Mouse (Mus musculus) thymus, postnatal 25 days (tissue): ENCODE data around the gene Junb.
A peak's percentile ranks its signal among the peaks of the same experiment; 100 is the strongest.

Source experiments
- DNase-seq: peaks from one replicate; pipeline ENCODE4 v3.0.0; 2022

Gene Junb

DNA sequence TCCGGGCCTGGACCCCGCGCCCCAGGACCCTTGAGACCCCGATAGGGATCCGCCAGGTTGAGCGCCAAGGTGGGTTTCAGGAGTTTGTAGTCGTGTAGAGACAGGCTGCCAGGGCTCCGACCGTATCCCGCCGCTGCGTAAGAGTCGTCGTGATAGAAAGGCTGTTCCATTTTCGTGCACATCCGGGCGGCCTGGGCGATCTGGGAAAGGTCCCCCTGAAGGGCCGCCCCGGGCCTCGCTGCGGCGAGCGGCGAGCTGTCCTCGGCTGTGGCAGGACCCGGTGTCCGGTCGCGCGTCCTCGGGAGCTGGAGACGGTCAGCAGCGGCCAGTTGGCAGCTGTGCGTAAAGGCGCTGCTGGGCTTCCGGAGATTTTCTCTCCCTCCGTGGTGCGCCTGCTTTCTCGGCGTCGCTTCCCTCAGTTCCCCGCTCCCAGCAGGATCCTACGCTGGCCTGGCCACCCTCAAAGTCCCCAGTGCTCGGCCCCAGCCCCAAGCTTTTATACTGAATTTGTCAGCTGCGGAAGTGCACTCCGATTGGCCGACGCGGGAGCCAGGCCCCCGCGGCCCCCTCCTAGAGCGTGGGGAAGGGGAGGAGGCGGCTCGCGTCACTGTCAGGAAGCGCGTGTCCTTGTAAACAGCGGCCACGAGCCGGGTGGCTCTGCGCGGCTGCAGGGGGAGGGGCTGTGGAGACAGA is at the start of gene Junb:
TSS of gene Junb (minus strand) at position 471 of the 693 bp plus-strand sequence.
- peak; percentile 94 for DNase-seq

DNA sequence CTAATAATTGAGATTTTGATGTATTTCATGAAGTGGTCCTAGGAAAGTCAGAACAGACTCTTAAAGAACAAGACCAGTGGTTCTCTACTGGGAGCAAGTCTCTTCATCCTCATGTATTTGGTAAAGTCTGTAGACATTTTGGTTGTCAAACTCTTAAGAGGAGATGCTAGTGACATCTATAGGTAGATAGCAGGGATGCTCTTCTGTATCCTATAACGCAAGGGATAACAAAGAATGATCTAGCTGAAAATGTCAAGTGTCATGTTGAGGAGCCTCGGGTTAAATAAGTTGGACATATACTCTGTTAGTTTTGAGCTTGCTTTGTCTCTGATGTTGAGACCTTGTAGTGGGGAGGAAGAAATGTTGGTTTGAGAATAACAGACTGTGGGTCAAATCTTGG is 49.4 kb upstream of the Junb start:
- no peak for DNase-seq

DNA sequence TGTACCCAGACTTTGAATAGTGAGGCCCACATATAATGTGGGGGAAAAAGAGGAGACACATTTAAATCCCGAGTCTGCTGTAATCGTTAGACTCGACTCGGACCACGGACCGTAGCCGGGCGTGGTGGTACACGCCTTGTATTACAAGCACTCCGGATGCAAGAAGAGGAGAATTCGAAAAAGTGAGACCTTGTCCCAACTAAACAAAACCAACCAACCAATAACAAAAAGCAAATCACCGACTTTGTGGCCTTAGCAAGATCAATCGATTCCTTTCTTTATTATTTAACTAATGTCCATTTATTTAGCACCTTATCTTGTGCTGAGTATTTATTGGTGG is 49.0 kb upstream of the Junb start:
- DNase-seq: no peak

DNA sequence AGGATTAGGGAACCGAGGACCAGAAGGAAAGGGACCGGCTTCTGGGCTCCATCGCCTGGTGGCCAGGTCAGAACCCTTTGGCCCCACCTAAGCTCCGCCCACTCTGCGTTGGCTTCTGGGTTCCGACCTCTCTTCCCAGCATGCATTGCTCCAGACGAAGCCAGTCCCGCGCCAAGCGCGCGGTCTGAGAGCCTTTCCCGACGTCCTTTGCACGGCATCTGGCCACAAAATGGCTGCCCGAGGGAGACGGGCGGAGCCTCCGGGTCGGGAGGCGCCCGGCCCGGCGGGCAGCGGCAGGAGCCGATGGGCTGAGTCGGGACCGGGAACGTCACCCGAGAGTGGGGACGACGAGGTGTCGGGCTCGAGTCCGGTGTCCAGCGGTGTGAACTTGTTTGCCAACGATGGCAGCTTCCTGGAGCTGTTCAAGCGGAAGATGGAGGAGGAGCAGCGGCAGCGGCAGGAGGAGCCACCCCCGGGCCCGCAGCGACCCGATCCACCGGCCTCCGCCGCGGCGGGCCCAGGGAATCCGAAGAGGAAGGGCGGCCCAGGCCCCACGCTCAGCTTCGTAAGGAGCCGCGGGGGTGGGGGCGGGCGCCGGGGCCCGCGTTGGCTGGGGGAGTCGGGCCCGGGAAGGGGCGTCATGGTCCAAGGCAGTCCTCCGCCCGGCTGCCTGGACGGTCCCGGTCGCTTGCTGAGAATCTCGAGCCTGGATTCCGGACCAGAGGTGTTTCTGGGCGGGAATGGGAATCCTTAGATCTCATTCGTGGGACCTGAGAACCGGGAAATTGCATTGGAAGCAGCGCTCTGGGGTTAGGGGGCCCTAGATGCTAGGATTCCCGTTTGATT is 48.4 kb upstream of the Junb start, which contains the start of gene Trir:
TSS of gene Trir (plus strand) at position 154 of the 846 bp plus-strand sequence.
- peak; percentile 94 for DNase-seq

DNA sequence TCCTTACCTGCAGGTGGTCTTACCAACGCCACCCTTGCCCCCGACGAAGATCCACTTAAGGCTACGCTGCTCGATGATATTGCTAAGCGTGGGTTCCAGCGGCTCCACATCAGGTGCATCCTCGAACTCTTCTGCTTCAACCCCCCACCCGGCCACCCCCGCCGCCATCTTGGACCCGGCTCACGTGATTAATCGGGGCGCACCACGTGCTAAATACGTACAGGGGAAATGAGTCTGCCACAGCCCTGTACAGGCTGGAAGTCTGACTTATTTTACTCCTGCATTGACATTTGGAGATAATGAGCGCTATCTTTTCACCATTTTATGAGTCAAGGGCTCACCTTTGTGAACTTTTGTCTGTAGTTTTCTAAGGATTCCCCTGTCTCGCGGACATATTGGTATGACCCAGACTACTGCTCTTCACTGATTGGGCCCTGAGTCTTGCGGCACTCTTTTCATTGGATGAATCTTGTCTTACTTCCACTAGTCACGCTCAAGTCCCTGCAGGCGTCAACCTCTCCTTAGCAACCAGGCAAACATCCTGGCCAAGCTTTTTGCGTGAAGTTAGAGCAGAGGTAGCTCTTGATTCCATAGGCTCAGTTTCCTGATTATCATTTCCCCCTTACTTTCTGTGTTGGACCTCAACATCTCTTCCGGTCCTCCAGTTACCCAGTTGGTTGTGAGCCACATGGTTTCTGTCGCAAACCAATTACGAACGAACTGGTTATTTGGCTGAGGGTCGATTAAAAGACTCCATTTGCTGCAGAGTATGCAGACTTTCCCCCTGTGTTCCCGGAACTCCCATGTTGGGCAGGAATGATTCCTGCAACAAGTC is 46.8 kb upstream of the Junb start, which contains the start of gene Asna1:
TSS of gene Asna1 (minus strand) at position 184 of the 835 bp plus-strand sequence.
- peak; percentile 84 for DNase-seq

DNA sequence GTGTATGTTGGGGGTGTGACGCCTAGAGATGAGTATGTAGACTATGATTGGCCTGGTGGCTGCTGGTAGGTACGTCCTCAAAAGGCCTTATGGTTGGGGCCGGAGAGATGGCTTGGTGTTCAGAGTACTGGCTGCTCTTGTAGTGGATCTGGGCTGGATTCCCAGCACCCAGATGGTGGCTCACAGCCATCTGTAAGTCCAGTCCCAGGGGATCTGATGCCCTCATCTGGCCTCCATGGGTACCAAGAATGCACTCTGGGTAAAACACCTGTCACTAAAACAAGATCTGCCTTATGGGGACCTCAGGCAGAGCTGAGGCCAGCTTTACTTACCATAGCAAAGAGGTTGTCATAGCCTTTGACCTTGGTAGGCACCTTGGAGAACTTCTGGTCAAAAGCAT is 45.3 kb upstream of the Junb start:
- no peak for DNase-seq

DNA sequence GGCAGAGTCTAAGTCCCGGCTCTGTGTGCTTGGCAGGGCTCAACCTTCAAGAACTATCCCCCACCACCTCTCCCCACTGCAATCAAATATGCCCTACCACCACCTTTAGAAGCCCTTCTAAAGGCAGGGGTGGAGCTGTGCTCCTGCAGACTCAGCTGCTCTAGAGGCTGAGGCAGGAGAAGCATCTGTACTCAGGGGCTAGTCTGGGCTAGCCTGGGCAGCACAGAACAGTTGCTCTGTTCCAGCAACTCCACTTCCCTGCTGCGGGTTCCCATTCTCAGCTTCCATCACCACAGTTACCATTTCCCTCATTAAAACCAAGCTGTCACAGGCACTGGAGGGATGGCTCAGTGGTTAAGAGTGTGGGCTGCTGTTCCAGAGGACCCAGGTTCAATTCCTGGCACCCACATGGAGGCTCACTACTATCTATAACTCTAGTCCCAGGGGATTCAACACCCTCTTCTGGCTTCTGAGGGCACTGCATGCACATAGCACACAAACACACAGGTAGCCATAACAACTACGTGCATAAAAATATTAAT is 43.1 kb upstream of the Junb start:
- no peak for DNase-seq

DNA sequence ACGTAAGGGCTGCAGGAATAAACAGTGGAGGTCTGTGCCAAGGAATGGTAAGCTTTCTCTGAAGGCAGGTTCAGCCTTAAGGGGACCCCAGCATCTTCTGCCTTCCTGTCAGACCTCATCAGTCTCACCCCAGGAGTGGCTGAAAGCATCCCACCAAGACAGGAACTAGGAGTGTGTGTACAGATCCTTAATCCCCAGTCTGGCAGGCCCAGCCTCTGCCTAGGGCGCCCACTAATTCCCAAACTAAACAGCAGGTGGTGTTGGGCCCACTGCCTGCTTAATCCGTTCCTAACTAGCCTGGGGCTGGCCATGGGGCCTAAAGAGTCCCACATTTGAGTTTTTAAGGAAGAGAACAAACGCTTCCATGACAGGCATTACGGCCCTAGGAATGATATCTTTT is 38.7 kb upstream of the Junb start:
- no peak for DNase-seq

DNA sequence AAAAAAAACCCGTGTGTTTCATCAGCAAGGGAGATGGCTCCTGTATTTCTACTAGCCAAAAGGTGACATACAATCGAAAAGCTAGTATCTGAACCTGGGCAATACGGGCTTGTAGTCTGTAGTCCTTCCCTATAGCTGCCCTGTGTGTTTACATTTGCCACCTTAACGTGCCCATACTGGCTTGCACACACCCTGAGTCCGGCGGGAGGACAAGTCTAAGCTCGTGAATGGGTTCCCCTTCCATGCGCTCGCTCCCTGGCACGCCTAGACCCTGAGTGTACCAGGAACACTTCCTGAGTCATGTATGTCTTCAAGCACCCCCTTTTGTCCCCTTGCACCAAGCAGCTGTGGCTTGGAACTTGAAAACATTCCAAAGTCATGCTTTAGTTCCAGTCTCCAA is 38.2 kb upstream of the Junb start:
- no peak for DNase-seq

DNA sequence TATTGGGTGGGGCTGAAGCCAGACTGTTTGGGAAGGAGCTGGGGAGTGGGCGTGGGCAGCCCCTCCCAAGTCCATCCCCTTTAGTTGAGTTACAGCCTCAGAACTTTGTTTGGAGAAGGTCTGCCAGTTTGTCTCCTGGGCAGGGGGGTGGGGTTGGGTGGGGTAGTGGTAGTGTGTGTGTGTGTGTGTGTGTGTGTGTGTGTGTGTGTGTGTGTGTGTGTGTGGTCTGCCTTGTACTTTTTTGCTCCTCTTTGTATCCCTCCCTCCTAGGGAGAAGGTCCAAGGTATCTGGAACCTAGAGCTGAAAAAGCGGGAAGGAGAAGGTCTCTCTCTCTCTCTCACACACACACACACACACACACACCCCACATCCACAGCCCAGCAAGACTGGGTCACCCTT is 35.9 kb upstream of the Junb start, which contains the start of gene Best2:
TSS of gene Best2 (minus strand) at position 101 of the 400 bp plus-strand sequence.
- no peak for DNase-seq

DNA sequence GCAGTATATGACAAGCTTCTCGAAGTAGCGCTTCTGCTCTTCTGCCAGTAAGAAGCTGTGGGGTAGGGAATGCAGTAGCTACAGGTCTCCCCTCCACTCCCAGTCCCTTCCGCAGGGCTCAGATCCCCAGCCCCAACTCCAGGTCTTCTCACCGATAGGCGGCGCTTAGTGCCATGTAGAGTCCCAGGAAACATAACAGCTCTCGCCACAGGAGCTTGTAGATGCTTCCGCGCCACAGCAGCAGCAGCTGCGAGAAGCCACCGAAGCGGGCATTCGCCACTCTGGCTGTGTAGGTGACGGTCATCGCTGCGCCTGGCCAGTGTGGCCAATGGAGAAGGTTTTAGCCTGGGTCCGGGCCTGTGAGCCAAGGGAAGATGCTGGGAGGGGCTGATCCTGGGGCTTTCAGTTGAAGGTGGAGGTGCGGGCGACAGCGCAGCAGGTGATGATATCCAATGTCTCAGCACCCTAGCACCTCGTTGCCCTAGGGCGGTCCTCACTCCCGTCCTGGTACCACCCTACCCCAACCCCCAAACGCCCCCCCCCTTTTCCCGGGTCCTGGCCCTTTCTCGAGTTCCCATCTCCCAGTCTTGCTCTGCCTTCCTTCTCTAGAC is 34.8 kb upstream of the Junb start:
- DNase-seq: peak; percentile 87

DNA sequence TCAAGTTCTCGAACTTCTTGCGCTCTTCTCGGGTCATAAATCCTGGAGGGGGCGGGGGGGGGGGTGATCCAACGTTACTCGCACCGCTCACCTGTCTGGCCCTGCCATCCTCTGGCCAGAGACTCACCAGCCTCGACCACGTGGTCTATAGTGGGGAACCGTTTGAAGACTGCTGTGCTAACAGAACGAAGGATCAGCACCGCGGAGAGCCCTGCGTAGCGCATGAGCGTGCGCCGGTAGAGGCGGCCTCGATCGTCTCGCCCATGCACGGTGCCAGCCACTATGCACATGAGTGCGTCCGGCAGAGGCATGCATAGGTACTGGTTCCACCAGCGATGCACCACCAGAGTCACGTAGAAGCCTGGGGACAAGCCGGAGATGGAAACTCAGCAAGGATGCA is 32.7 kb upstream of the Junb start:
- DNase-seq: no peak

DNA sequence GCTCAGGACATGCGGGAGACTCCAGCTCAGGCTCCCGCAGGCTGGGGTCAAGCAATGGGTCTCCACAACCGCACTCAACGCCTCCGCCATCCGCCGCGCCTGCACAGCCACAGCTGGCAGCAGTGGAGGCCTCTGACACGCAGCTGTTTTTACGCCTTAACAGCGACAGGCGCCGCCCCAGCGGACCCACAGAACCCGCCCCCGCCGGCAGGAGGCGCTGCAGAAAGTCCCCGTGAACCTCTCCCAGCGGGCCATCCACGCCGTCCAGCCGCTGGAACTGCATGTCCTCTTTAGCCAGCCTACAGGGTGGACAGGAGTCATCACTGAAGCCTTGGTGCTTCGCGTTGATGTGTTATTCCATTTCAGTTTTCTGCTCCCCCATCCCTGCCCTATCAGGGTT is 29.2 kb upstream of the Junb start:
- peak; percentile 47 for DNase-seq

DNA sequence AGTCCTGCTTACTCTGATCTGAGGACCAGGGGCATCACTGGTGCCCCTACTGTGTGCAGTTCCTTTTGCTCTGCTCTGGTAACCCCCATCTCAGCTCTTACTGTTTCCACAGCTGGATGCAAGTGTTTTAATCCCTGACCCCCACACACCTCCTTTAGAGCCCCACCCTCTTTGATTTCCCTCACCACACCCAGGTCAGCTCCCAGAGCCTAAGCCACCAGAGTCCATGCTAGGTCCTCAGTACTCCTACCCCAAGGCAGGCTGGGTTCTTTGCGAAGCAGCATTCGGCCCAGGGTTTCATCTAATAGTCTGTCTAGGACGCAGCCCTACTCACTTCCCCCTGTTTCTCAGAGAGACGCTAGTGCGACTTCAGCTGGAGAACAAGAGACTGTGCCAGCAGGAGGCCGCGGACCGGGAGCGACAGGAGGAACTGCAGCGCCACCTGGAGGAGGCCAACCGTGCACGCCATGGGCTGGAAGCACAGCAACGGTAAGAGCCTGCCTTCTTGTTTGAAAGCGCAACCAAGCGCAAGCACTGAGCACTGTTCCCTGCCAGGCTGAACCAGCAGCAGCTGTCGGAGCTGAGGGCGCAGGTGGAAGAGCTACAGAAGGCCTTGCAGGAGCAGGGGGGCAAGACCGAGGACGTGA is 19.3 kb upstream of the Junb start:
- peak; percentile 95 for DNase-seq

DNA sequence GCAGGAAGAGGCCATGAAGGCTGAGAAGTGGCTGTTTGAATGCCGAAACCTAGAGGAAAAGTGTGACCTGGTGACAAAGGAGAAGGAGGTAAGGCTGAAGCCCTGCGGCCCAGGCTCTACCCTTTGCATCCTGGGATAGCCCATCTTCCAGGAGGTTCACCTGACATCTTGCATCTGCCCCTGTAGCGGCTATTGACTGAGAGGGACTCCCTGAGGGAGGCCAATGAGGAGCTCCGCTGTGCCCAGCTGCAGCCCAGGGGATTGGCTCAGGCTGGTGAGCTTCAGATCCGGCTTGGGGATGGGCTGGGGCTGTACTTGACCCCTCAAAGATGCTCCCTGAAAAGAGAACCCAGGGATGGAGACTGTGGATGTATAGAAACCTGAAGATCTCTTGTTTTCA is 18.5 kb upstream of the Junb start:
- DNase-seq: no peak

DNA sequence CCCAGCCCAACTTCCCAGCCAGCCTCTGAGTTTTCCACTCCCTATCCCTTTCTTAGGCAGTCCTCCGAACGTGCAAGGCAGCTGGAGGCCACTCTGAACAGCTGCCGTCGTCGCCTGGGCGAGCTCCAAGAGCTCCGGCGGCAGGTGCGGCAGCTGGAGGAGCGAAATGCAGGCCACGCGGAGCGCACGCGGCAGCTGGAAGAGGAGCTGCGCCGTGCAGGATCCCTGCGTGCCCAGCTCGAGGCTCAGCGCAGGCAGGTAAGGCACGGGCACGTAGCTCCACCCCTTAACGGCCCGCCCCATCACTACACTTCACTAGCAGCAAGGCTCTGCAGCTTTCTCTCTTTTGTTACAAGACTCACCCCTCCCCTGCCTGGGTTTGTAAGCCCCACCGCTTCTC is 17.2 kb upstream of the Junb start:
- DNase-seq: no peak

DNA sequence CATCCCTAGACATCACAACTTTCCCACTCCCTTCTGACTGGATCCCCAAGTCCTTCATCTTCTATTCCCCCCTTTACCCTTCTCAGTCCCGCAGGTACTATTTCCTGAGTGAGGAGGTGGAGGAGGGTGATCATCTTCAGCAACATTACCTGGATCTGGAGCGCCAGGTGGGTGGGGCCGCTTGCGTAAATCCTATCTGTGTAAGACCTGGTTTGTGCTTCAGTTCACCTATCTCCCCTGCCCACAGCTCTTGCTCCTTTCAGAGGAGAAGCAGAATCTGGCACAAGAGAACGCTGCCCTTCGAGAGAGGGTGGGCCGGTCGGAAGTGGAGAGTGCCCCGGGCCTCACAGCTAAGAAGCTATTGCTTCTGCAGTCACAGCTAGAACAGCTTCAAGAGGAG is 15.9 kb upstream of the Junb start:
- DNase-seq: no peak

DNA sequence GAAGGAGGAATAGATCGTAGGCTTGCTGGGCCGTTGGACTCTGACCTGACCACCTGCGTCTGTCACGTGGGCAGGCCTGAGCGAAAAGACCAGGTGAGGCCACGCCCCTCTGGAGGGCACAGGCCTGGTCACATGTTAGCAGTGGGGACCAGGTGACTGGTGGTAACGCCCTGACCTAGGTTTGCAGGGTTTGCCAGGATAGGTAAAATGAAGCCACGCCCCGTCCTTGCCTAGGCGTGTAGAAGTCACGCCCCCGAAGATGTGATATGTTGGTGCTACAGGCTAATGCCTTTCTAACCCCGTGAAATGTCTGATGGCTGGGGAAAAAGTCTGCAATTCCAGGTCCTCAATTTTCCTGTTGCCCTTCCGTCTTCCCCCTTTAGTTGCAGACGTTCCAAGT is 12.3 kb upstream of the Junb start:
- no peak for DNase-seq

DNA sequence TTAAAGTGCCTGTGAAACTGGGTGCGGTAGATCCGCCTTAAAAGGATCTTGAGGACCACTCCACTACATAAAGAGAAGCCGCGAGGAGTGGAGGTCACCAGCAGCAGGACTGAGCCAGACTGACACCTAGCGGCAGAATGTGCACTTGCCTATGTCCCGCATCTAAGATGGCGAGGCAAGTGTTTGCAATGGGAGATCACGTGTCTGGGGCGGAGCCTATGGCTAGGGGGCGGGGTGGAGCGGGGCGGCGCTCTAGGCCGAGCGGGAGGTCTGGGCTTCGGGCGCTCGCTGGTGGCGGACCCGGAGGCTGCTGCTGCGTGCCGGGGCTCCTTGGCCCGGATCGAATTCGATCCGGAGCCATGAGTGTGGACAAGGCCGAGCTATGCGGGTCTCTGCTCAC is 11.8 kb upstream of the Junb start, which contains the start of gene Hook2:
TSS of gene Hook2 (plus strand) at position 255 of the 400 bp plus-strand sequence.
- peak; percentile 97 for DNase-seq

DNA sequence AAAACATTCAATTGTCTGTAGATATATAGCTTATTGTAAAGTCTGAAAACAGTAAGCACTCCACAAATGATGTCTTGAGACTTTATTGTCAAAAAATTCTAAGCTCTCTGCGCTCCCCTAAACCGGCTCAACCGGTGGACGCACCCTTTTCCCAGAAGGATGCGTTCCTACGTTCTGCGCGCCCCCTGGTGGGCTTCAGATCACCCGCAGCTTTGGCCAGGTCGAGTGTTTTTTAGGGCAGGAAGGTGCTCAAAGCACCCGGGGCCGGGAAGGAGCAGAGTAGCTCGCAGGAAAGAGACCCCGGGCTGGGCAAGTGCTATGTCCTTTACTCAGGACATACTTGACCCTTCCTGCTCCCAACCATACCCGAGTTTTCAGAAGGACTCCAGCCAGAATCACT is 11.3 kb upstream of the Junb start:
- peak; percentile 93 for DNase-seq

DNA sequence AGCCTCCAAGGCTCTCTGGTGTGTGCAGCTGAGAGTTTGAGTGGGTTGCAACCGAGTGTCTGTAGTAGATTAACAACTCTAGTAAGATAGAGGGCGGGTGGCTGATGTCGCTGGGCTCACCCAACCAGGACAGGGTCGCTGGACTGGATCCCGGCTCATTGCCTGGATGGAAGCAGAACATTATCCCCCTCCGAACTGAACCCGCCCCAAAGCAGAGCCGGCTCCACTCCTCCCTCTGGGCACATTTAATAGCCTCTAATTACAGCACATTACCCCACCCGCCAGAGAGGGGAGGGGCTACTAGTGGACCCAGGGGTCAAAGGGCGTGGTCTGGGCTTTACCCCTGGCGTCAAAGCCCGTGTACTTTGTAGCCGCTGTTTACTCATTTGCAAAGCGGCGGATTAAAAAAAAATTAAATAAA is 10.8 kb upstream of the Junb start:
- no peak for DNase-seq

DNA sequence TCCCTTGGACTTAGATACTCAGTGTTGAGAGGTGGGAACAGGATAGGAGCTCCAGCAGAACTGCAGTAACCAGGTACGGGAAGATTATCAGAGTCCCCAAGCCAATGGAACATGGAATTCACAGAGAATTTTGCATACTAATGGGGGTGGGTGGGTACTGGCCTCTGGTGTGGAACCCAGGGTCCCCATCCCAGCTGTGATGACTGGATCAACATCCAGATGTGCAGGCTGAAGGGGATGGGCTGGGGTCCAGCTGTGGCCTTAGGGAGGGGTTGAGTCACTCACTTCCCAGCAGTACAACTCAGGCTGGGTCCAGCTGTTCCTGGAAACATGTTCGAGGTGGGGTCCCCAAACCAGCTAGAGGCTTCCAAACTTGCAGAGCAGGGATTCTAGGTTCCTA is 9.4 kb upstream of the Junb start:
- DNase-seq: no peak
